In the genomic region with DNA sequence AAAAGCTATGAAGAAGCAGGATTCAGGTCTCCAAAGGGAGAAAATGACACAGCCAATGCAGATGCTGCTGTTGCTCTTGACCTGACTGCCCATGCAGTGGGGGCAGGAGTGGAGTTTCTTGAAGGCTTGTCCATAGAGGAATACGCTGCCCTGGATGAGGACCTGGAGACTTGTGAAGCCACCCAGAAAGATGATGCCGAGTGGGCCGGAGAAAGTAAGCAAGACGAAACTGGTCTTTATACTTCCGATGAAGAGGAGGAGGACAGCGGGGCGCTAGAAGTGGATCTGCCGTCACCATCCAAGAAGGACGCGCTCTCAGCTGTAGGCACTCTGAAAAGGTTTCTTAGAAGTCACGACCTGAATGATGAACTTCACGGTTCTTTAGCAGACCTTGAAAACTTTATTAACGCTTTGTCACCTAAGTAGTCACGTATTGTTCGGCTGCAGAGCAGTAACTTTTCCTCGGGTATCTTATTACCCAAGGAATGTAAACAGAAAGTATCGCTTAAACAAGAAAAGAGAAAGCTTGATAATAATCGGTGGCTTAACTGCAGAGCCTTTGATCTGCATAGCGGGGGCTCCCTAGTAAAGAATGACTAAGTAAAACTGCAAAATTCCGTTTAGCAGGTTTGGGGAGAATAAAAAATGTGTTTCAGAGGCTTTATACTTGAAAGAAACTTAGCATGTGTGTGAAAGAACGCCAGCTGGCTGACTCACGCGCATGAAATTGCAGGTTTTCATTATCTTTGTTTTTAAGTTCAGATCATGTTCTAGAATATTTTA, we compare ENCODE assay signal across 8 mouse cellular contexts. TPM values are rescaled to one million over a fixed set of nuclear protein-coding genes. Genes with fewer than 3 reads are reported as not detected.
DNase-seq lines count a peak whose midpoint lies in the region; ATAC-seq lines count a peak whose summit lies in the region.

No protein-coding gene starts in this region.

- H3K9ac ChIP-seq in kidney, embryonic 15.5 days: peak overlapping the region; percentile 32; the same call in 1 of the 2 replicates
- no peak overlapping the region for H3K9ac ChIP-seq in hindbrain, embryonic 13.5 days
- no peak overlapping the region for H3K9ac ChIP-seq in liver, embryonic 15.5 days

- 5% methylated on average over 23 of the region's 23 CpGs for WGBS in kidney, embryonic 15.5 days
- 15% methylated on average over 23 of the region's 23 CpGs for WGBS in hindbrain, embryonic 13.5 days
- WGBS in liver, embryonic 15.5 days (ENCODE audit: insufficient replicate concordance): 5% methylated on average over 23 of the region's 23 CpGs

- peak overlapping the region; percentile 43 for H3K4me3 ChIP-seq in kidney, embryonic 15.5 days (replicated peaks)
- peak overlapping the region; percentile 4; the same call in 1 of the 2 replicates for H3K4me3 ChIP-seq in hindbrain, embryonic 13.5 days
- peak overlapping the region; percentile 44 for H3K4me3 ChIP-seq in liver, embryonic 15.5 days (replicated peaks)

- no peak overlapping the region for H3K27ac ChIP-seq in kidney, embryonic 15.5 days
- H3K27ac ChIP-seq in hindbrain, embryonic 13.5 days: no peak overlapping the region
- no peak overlapping the region for H3K27ac ChIP-seq in liver, embryonic 15.5 days (replicated peaks)

- DNase-seq in kidney, adult 9 months: no peak
- DNase-seq in brain, embryonic 18.5 days (ENCODE audit: low read depth, low spot score): peak; percentile 50
- peak; percentile 55 for DNase-seq in right cerebral cortex, postnatal 25 days
- no peak for DNase-seq in urinary bladder, adult 18-20 months (ENCODE audit: low spot score in 2 of 2)

- H3K9me3 ChIP-seq in kidney, embryonic 15.5 days (replicated peaks): no peaks in the 10 kb centered on the region
- H3K9me3 ChIP-seq in hindbrain, embryonic 13.5 days: no peaks in the 10 kb centered on the region
- no peaks in the 10 kb centered on the region for H3K9me3 ChIP-seq in liver, embryonic 15.5 days (replicated peaks)

- peaks cover 4% of the 10 kb centered on the region; the same call in 1 of the 2 replicates for H3K27me3 ChIP-seq in kidney, embryonic 15.5 days
- peaks cover 3% of the 10 kb centered on the region; the same call in 1 of the 2 replicates for H3K27me3 ChIP-seq in hindbrain, embryonic 13.5 days
- H3K27me3 ChIP-seq in liver, embryonic 15.5 days: peaks cover 47% of the 10 kb centered on the region

- H3K4me2 ChIP-seq in kidney, embryonic 15.5 days: peak overlapping the region; percentile 64
- H3K4me2 ChIP-seq in hindbrain, embryonic 13.5 days: peak overlapping the region; percentile 40
- H3K4me2 ChIP-seq in liver, embryonic 15.5 days: peak overlapping the region; percentile 62

- H3K36me3 ChIP-seq in kidney, embryonic 15.5 days: no peaks in the 10 kb centered on the region
- H3K36me3 ChIP-seq in hindbrain, embryonic 13.5 days: no peaks in the 10 kb centered on the region
- no peaks in the 10 kb centered on the region for H3K36me3 ChIP-seq in liver, embryonic 15.5 days (replicated peaks)

- no peak for ATAC-seq in kidney, embryonic 15.5 days (replicated peaks; ENCODE audit: low FRiP score)
- ATAC-seq in hindbrain, embryonic 13.5 days (ENCODE audit: low FRiP score): no peak
- ATAC-seq in liver, embryonic 15.5 days (ENCODE audit: insufficient read depth): no peak
- no peak for ATAC-seq in megakaryocyte progenitor cell, adult 5-6 weeks (replicated peaks; ENCODE audit: poor library complexity)

- peaks cover 4% of the 10 kb centered on the region; the same call in 1 of the 2 replicates for H3K4me1 ChIP-seq in kidney, embryonic 15.5 days
- H3K4me1 ChIP-seq in hindbrain, embryonic 13.5 days (replicated peaks): 0 out of 2 replicates have a peak, but pooled peaks cover 5% of the 10 kb centered on the region
- H3K4me1 ChIP-seq in liver, embryonic 15.5 days (replicated peaks): no peaks in the 10 kb centered on the region

RNA-seq across cellular contexts. Expression of a gene that starts 1.7 kb away (rescaled TPM):
- 0.06 and 0.26 TPM in 2 replicates for polyA plus RNA-seq in kidney, embryonic 15.5 days (2015; fragmentation: Nextera tagmentation; extraction: Ambion mirVana)
- polyA plus RNA-seq in hindbrain, embryonic 13.5 days (2015; fragmentation: Nextera tagmentation; extraction: Ambion mirVana): 0.05 TPM in 1 of 2 replicates, not detected in the other
- 0.02 and 0.07 TPM in 2 replicates for polyA plus RNA-seq in liver, embryonic 15.5 days (2015; fragmentation: Nextera tagmentation; extraction: Ambion mirVana)
- total RNA-seq in megakaryocyte progenitor cell, adult 5-6 weeks (2015): not detected in 2 replicates
- total RNA-seq in megakaryocyte progenitor cell, adult 5-6 weeks (2017): not detected in 2 replicates

RNA-seq across cellular contexts. Expression of a gene that starts 12.7 kb away (rescaled TPM):
- polyA plus RNA-seq in kidney, embryonic 15.5 days (2015; fragmentation: Nextera tagmentation; extraction: Ambion mirVana): 48.1 and 53.8 TPM in 2 replicates
- 27.2 and 27.5 TPM in 2 replicates for polyA plus RNA-seq in hindbrain, embryonic 13.5 days (2015; fragmentation: Nextera tagmentation; extraction: Ambion mirVana)
- 9.6 and 10.5 TPM in 2 replicates for polyA plus RNA-seq in liver, embryonic 15.5 days (2015; fragmentation: Nextera tagmentation; extraction: Ambion mirVana)
- total RNA-seq in megakaryocyte progenitor cell, adult 5-6 weeks (2015): 20.8 and 21.3 TPM in 2 replicates
- total RNA-seq in megakaryocyte progenitor cell, adult 5-6 weeks (2017): 32.4 and 33.8 TPM in 2 replicates

Comparison
In these comparisons a context has a peak if more than half of its experiments do, and no peak if none do; other contexts are left out.
1. DNase-seq: peak in brain, embryonic 18.5 days (single experiment) and right cerebral cortex, postnatal 25 days (single experiment); none in kidney, adult 9 months (single experiment) and urinary bladder, adult 18-20 months (0 of 2).
2. Peak in every context shown above with its lines, with median percentiles within 50 percentile points of each other: H3K4me2 ChIP-seq and H3K4me3 ChIP-seq.